Comparison of ENCODE assay signal across 20 mouse cellular contexts in the genomic region with DNA sequence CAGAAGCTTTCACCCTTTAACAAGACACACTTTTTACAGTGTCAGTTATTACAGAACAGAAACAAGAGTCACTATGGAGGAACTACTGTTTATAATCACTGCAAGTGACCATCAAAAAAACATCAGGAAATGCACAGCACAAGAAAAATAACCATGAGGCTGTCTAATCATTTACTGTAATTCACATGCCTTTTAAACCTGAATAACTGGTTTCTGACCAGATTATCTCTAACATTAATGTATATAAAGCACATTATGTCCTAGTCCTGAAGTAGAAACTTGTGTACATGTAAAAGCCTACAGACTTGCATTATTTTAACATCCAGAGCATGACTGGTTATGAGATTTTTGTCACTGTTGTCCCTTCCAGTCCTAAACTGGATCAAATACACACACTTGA. TPM values are rescaled to one million over a fixed set of nuclear protein-coding genes. Genes with fewer than 3 reads are reported as not detected.
DNase-seq lines count a peak whose midpoint lies in the region; ATAC-seq and TF ChIP-seq lines count a peak whose summit lies in the region.
"Had no signal": no experiment of that assay in that cellular context is flagged by ENCODE, and none has a peak within 500 bp of the region (broad histone marks: within the 10 kb centered on the region; RNA-seq: fewer than 3 reads in every experiment).

No protein-coding gene starts in this region.

- H3K36me3 ChIP-seq in forebrain, embryonic 10.5 days (replicated peaks): peaks cover 40% of the 10 kb centered on the region
- no peaks in the 10 kb centered on the region for H3K36me3 ChIP-seq in forebrain, embryonic 16.5 days (ENCODE audit: control insufficient read depth, insufficient read depth)
- peaks cover 12% of the 10 kb centered on the region for H3K36me3 ChIP-seq in lung, embryonic 15.5 days
- H3K36me3 ChIP-seq in lung, postnatal 0 days (ENCODE audit: insufficient read depth, low read length): no peaks in the 10 kb centered on the region
- 0 out of 2 replicates have a peak, but pooled peaks cover 2% of the 10 kb centered on the region for H3K36me3 ChIP-seq in intestine, embryonic 15.5 days
- H3K36me3 ChIP-seq in stomach, embryonic 16.5 days (ENCODE audit: control insufficient read depth, insufficient read depth, low read length): no peaks in the 10 kb centered on the region
- H3K36me3 ChIP-seq: hindbrain, embryonic 15.5 days had no signal

- no peak for ATAC-seq in forebrain, embryonic 16.5 days
- ATAC-seq in lung, embryonic 15.5 days (ENCODE audit: borderline replicate concordance, extremely low read depth, low FRiP score, low TSS enrichment): no peak
- no peak for ATAC-seq in lung, postnatal 0 days
- ATAC-seq in intestine, embryonic 15.5 days: peak; percentile 59; the same call in 1 of the 2 replicates
- no peak for ATAC-seq in stomach, embryonic 16.5 days (ENCODE audit: insufficient read depth, low FRiP score)

- H3K9ac ChIP-seq in forebrain, embryonic 16.5 days (replicated peaks; ENCODE audit: low read depth, low read length): no peak overlapping the region
- H3K9ac ChIP-seq in lung, embryonic 15.5 days: no peak overlapping the region
- H3K9ac ChIP-seq in lung, postnatal 0 days (replicated peaks; ENCODE audit: low read depth): no peak overlapping the region
- no peak overlapping the region for H3K9ac ChIP-seq in intestine, embryonic 15.5 days
- H3K9ac ChIP-seq in stomach, embryonic 16.5 days (ENCODE audit: low read length): no peak overlapping the region
- H3K9ac ChIP-seq: heart, embryonic 15.5 days; hindbrain, embryonic 15.5 days; liver, embryonic 14.5 days had no signal

- H3K27ac ChIP-seq in forebrain, embryonic 10.5 days: peak overlapping the region; percentile 79; the same call in 1 of the 2 replicates
- no peak overlapping the region for H3K27ac ChIP-seq in forebrain, embryonic 16.5 days (ENCODE audit: low read length)
- peak overlapping the region; percentile 44; the same call in 1 of the 2 replicates for H3K27ac ChIP-seq in lung, embryonic 15.5 days
- no peak overlapping the region for H3K27ac ChIP-seq in lung, postnatal 0 days (ENCODE audit: low read length)
- H3K27ac ChIP-seq in intestine, embryonic 15.5 days: 0 out of 2 replicates have a peak overlapping the region, but pooled peaks have one; percentile 25
- peak overlapping the region; percentile 16 for H3K27ac ChIP-seq in stomach, embryonic 16.5 days (ENCODE audit: low read length)
- H3K27ac ChIP-seq: heart, adult 2 months; heart, embryonic 15.5 days; hindbrain, embryonic 15.5 days; liver, embryonic 14.5 days had no signal

- no peaks in the 10 kb centered on the region for H3K27me3 ChIP-seq in forebrain, embryonic 10.5 days (ENCODE audit: poor library complexity, severe bottlenecking)
- H3K27me3 ChIP-seq in forebrain, embryonic 16.5 days (replicated peaks; ENCODE audit: control insufficient read depth, insufficient read depth, low read length): no peaks in the 10 kb centered on the region
- no peaks in the 10 kb centered on the region for H3K27me3 ChIP-seq in lung, embryonic 15.5 days
- H3K27me3 ChIP-seq in lung, postnatal 0 days (replicated peaks; ENCODE audit: insufficient read depth, low read length): no peaks in the 10 kb centered on the region
- no peaks in the 10 kb centered on the region for H3K27me3 ChIP-seq in intestine, embryonic 15.5 days (replicated peaks)
- H3K27me3 ChIP-seq in stomach, embryonic 16.5 days (ENCODE audit: control insufficient read depth, insufficient read depth, low read length): no peaks in the 10 kb centered on the region
- H3K27me3 ChIP-seq: heart, embryonic 15.5 days; hindbrain, embryonic 15.5 days had no signal

- H3K4me1 ChIP-seq in forebrain, embryonic 10.5 days: peaks cover 46% of the 10 kb centered on the region
- no peaks in the 10 kb centered on the region for H3K4me1 ChIP-seq in forebrain, embryonic 16.5 days (replicated peaks; ENCODE audit: control insufficient read depth, insufficient read depth, low read length)
- H3K4me1 ChIP-seq in lung, embryonic 15.5 days: peaks cover 9% of the 10 kb centered on the region
- no peaks in the 10 kb centered on the region; the same call in 1 of the 2 replicates for H3K4me1 ChIP-seq in lung, postnatal 0 days (ENCODE audit: insufficient read depth, low read depth, low read length)
- H3K4me1 ChIP-seq in intestine, embryonic 15.5 days (replicated peaks): peaks cover 4% of the 10 kb centered on the region; the same call in 1 of the 2 replicates
- peaks cover 5% of the 10 kb centered on the region; the same call in 1 of the 2 replicates for H3K4me1 ChIP-seq in stomach, embryonic 16.5 days (ENCODE audit: control insufficient read depth, insufficient read depth, low read length)
- H3K4me1 ChIP-seq: heart, embryonic 15.5 days; hindbrain, embryonic 15.5 days had no signal

- no peak for TF ChIP-seq EP300 in lung, postnatal 0 days (IDR thresholded peaks at IDR 0.05)

- H3K9me3 ChIP-seq in forebrain, embryonic 10.5 days: no peaks in the 10 kb centered on the region
- no peaks in the 10 kb centered on the region for H3K9me3 ChIP-seq in forebrain, embryonic 16.5 days (ENCODE audit: control insufficient read depth, low read length)
- no peaks in the 10 kb centered on the region for H3K9me3 ChIP-seq in lung, embryonic 15.5 days
- H3K9me3 ChIP-seq in lung, postnatal 0 days (ENCODE audit: low read length): no peaks in the 10 kb centered on the region
- H3K9me3 ChIP-seq in intestine, embryonic 15.5 days: no peaks in the 10 kb centered on the region
- no peaks in the 10 kb centered on the region for H3K9me3 ChIP-seq in stomach, embryonic 16.5 days (replicated peaks; ENCODE audit: control insufficient read depth, low read length)
- H3K9me3 ChIP-seq: G1E; heart, embryonic 15.5 days; hindbrain, embryonic 15.5 days had no signal

- no peak overlapping the region for H3K4me2 ChIP-seq in forebrain, embryonic 16.5 days (ENCODE audit: low read length)
- H3K4me2 ChIP-seq in lung, embryonic 15.5 days: no peak overlapping the region
- no peak overlapping the region for H3K4me2 ChIP-seq in lung, postnatal 0 days (replicated peaks; ENCODE audit: low read depth, low read length)
- peak overlapping the region; percentile 31; the same call in 1 of the 2 replicates for H3K4me2 ChIP-seq in intestine, embryonic 15.5 days (replicated peaks)
- H3K4me2 ChIP-seq in stomach, embryonic 16.5 days (ENCODE audit: low read depth, low read length): no peak overlapping the region
- H3K4me2 ChIP-seq: heart, embryonic 15.5 days; hindbrain, embryonic 15.5 days had no signal

- TF ChIP-seq CTCF in lung, postnatal 0 days (IDR thresholded peaks at IDR 0.05): no peak

- no peak overlapping the region for H3K4me3 ChIP-seq in forebrain, embryonic 10.5 days
- no peak overlapping the region for H3K4me3 ChIP-seq in forebrain, embryonic 16.5 days (replicated peaks; ENCODE audit: low read length)
- H3K4me3 ChIP-seq in lung, embryonic 15.5 days: no peak overlapping the region
- no peak overlapping the region for H3K4me3 ChIP-seq in lung, postnatal 0 days (ENCODE audit: low read depth, low read length)
- no peak overlapping the region for H3K4me3 ChIP-seq in intestine, embryonic 15.5 days (replicated peaks)
- H3K4me3 ChIP-seq in stomach, embryonic 16.5 days (replicated peaks; ENCODE audit: low read length): no peak overlapping the region
- H3K4me3 ChIP-seq: heart, adult 2 months; heart, embryonic 15.5 days; hindbrain, embryonic 15.5 days; myocyte had no signal

- no peak for DNase-seq in forebrain, embryonic 10.5 days (ENCODE audit: extremely low spot score, low spot score)
- no peak for DNase-seq in lung, postnatal 0 days (ENCODE audit: low spot score)
- no peak for DNase-seq in urinary bladder, adult 2 months (ENCODE audit: low spot score)
- DNase-seq: adrenal gland, postnatal 25 days; cerebellum, adult 11-12 months; cerebellum, postnatal 14 days; gastrocnemius, postnatal 10 days; heart, adult 2 months; heart, postnatal 4 days; kidney, adult 18-20 months; spleen, adult 18-20 months had no signal

RNA-seq across cellular contexts. Expression of gene Arhgap19, which starts 7.8 kb away (rescaled TPM):
- polyA plus RNA-seq in forebrain, embryonic 10.5 days (2016; fragmentation: Nextera tagmentation; extraction: Ambion mirVana): 49.7 and 50.9 TPM in 2 replicates
- 8.5 and 10.8 TPM in 2 replicates for polyA plus RNA-seq in forebrain, embryonic 16.5 days (2015; fragmentation: Nextera tagmentation; extraction: Ambion mirVana)
- 29.8 and 30.8 TPM in 2 replicates for polyA plus RNA-seq in lung, embryonic 15.5 days (2015; fragmentation: Nextera tagmentation; extraction: Ambion mirVana)
- 2.1 and 2.8 TPM in 2 replicates for polyA plus RNA-seq in lung, postnatal 0 days (2015; fragmentation: Nextera tagmentation; extraction: Ambion mirVana)
- polyA plus RNA-seq in intestine, embryonic 15.5 days (2015; fragmentation: Nextera tagmentation; extraction: Ambion mirVana): 18.4 and 19.4 TPM in 2 replicates
- polyA plus RNA-seq in stomach, embryonic 16.5 days (2015; fragmentation: Nextera tagmentation; extraction: Ambion mirVana): 18.8 and 20.3 TPM in 2 replicates
- 4.3 and 4.6 TPM in 2 replicates for polyA plus RNA-seq in urinary bladder, adult 2 months (2012; rRNA removed)

RNA-seq across cellular contexts. Expression of gene Frat1, which starts 35.8 kb away (rescaled TPM):
- 10.9 and 11.8 TPM in 2 replicates for polyA plus RNA-seq in forebrain, embryonic 10.5 days (2016; fragmentation: Nextera tagmentation; extraction: Ambion mirVana)
- 28.9 and 31.9 TPM in 2 replicates for polyA plus RNA-seq in forebrain, embryonic 16.5 days (2015; fragmentation: Nextera tagmentation; extraction: Ambion mirVana)
- 7.2 and 7.3 TPM in 2 replicates for polyA plus RNA-seq in lung, embryonic 15.5 days (2015; fragmentation: Nextera tagmentation; extraction: Ambion mirVana)
- 12.8 and 14.1 TPM in 2 replicates for polyA plus RNA-seq in lung, postnatal 0 days (2015; fragmentation: Nextera tagmentation; extraction: Ambion mirVana)
- 12.8 and 13.5 TPM in 2 replicates for polyA plus RNA-seq in intestine, embryonic 15.5 days (2015; fragmentation: Nextera tagmentation; extraction: Ambion mirVana)
- 8.9 and 9.9 TPM in 2 replicates for polyA plus RNA-seq in stomach, embryonic 16.5 days (2015; fragmentation: Nextera tagmentation; extraction: Ambion mirVana)
- polyA plus RNA-seq in urinary bladder, adult 2 months (2012; rRNA removed): 0.95 and 1.5 TPM in 2 replicates

RNA-seq across cellular contexts. Expression of gene Slit1, which starts 50.6 kb away (rescaled TPM):
- polyA plus RNA-seq in forebrain, embryonic 10.5 days (2016; fragmentation: Nextera tagmentation; extraction: Ambion mirVana): 0.73 and 1.4 TPM in 2 replicates
- 18.2 and 21.3 TPM in 2 replicates for polyA plus RNA-seq in forebrain, embryonic 16.5 days (2015; fragmentation: Nextera tagmentation; extraction: Ambion mirVana)
- polyA plus RNA-seq in lung, embryonic 15.5 days (2015; fragmentation: Nextera tagmentation; extraction: Ambion mirVana): 0.11 and 0.42 TPM in 2 replicates
- polyA plus RNA-seq in lung, postnatal 0 days (2015; fragmentation: Nextera tagmentation; extraction: Ambion mirVana): 0.10 and 0.16 TPM in 2 replicates
- polyA plus RNA-seq in intestine, embryonic 15.5 days (2015; fragmentation: Nextera tagmentation; extraction: Ambion mirVana): 0.63 and 0.68 TPM in 2 replicates
- 0.69 and 0.97 TPM in 2 replicates for polyA plus RNA-seq in stomach, embryonic 16.5 days (2015; fragmentation: Nextera tagmentation; extraction: Ambion mirVana)
- 0.15 TPM in 2 replicates for polyA plus RNA-seq in urinary bladder, adult 2 months (2012; rRNA removed)

RNA-seq across cellular contexts. Expression of gene Frat2, which starts 53.9 kb away (rescaled TPM):
- polyA plus RNA-seq in forebrain, embryonic 10.5 days (2016; fragmentation: Nextera tagmentation; extraction: Ambion mirVana): 5.4 and 5.5 TPM in 2 replicates
- polyA plus RNA-seq in forebrain, embryonic 16.5 days (2015; fragmentation: Nextera tagmentation; extraction: Ambion mirVana): 10.4 and 12.2 TPM in 2 replicates
- 4.1 and 4.4 TPM in 2 replicates for polyA plus RNA-seq in lung, embryonic 15.5 days (2015; fragmentation: Nextera tagmentation; extraction: Ambion mirVana)
- polyA plus RNA-seq in lung, postnatal 0 days (2015; fragmentation: Nextera tagmentation; extraction: Ambion mirVana): 4.6 and 5.9 TPM in 2 replicates
- polyA plus RNA-seq in intestine, embryonic 15.5 days (2015; fragmentation: Nextera tagmentation; extraction: Ambion mirVana): 10.5 and 10.7 TPM in 2 replicates
- polyA plus RNA-seq in stomach, embryonic 16.5 days (2015; fragmentation: Nextera tagmentation; extraction: Ambion mirVana): 1.7 and 3.0 TPM in 2 replicates
- 1.8 and 2.3 TPM in 2 replicates for polyA plus RNA-seq in urinary bladder, adult 2 months (2012; rRNA removed)

Comparison
In these comparisons a context has a peak if more than half of its experiments do, and no peak if none do; other contexts are left out.
1. H3K27ac ChIP-seq: peak in forebrain, embryonic 10.5 days (single experiment), lung, embryonic 15.5 days (single experiment), intestine, embryonic 15.5 days (single experiment) and stomach, embryonic 16.5 days (single experiment); none in forebrain, embryonic 16.5 days (single experiment) and lung, postnatal 0 days (single experiment).